Mouse (Mus musculus) kidney, adult 2 months (tissue): ENCODE results near the gene Atp8b3.

Source experiments
- CTCF ChIP-seq: fragments of 200-500 bp; conservative IDR thresholded peaks from 2 replicates; pipeline ENCODE4 v1.5.1; 2011; ENCODE audit warnings: low read depth, mild to moderate bottlenecking, control low read depth, low read length, moderate library complexity, mixed read lengths; ENCODE audit not compliant: insufficient read depth, insufficient read length
- POLR2A ChIP-seq: fragments of 200-500 bp; IDR thresholded peaks from one replicate; pipeline ENCODE4 v1.6.1; 2011; ENCODE audit warnings: low read depth, low read length, control low read depth

GRCm38 (mm10) chr10:80543873-80544272 lies 4.9 kb upstream of the Atp8b3 start:
- TF ChIP-seq POLR2A (no peak), CTCF (no peak)
